Mouse (Mus musculus): ENCODE data around the gene Gm39115. TPM values are rescaled to one million over a fixed set of nuclear protein-coding genes. Genes with fewer than 3 reads are reported as not detected.

Gene Gm39115
- polyA plus RNA-seq, 1 experiment from 2014 or later = not detected

DNA sequence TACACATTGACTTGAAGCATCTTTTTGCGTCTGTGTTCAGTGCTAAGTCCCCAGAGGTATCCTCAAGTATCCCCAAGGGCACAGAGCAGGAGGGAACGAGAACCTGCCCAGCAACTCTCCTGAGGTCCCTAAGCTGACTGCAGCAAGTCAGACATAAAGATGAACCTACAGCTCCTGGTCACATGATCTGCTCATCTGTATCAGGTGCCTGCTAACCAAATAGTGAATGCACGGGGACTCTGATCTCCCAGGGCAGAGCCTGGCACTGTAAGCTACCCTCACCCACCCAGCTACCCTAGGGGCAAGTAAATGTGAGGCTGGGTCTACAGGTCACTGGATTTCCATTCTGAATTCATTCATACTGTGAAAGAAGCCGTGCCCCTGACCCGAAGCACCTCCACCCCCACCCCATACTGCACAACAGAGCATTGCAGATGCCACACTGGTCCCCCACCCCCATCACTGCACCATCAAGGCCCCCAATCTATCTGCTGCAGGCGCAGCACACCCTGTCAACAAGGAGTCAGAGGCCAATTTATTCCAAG is 42.1 kb downstream of the Gm39115 start:
- Histone ChIP-seq H3K27ac (ENCODE audit: low read depth, low read length) (no peak overlapping the region), H3K4me3 (ENCODE audit: low read depth, low read length) (peak overlapping the region; percentile 83), H3K9ac (ENCODE audit: low read length) (peak overlapping the region; percentile 82), H3K9me3 (ENCODE audit: control insufficient read depth, low read length) (no peaks in the 10 kb centered on the region), H3K27me3 (ENCODE audit: control insufficient read depth, insufficient read depth, low read length) (peaks cover 12% of the 10 kb centered on the region), H3K4me2 (ENCODE audit: low read depth, low read length, severe bottlenecking) (peak overlapping the region; percentile 94), H3K36me3 (ENCODE audit: control insufficient read depth, insufficient read depth, low read length) (no peaks in the 10 kb centered on the region), H3K4me1 (replicated peaks; ENCODE audit: control insufficient read depth, insufficient read depth, low read length) (peaks cover 28% of the 10 kb centered on the region)
- WGBS = 22% methylated on average over 6 of the region's 6 CpGs
- ATAC-seq (replicated peaks; ENCODE audit: low FRiP score) = no peak
- DNase-seq (ENCODE audit: low spot score) = no peak

DNA sequence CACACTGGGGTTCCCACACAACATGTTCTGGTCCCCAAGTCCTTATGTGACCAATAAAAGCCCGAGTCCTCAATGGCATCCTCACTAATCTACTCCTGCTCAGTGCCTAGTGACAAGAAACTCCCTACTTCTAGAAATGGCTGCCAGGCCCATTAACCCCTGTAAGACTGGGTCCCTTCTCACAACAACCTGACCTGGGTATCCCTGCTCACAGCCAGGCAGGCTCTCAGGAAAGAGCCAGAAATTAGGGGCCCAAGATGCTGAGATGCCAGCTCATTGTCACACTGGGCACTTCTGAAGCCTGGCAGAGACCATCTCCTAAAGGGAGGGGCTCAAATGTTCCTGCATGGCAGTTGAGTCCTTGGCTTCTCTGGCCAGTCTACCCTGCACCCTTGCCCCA is 42.8 kb downstream of the Gm39115 start:
- no peaks in the 10 kb centered on the region for H3K9me3 ChIP-seq (ENCODE audit: control insufficient read depth, low read length)
- H3K27me3 ChIP-seq (ENCODE audit: control insufficient read depth, insufficient read depth, low read length) = peaks cover 12% of the 10 kb centered on the region
- peaks cover 35% of the 10 kb centered on the region for H3K4me1 ChIP-seq (replicated peaks; ENCODE audit: control insufficient read depth, insufficient read depth, low read length)
- ATAC-seq (replicated peaks; ENCODE audit: low FRiP score) (no peak), DNase-seq (ENCODE audit: low spot score) (no peak)
- H3K27ac ChIP-seq (ENCODE audit: low read depth, low read length) = no peak overlapping the region
- H3K9ac ChIP-seq (ENCODE audit: low read length) = no peak overlapping the region
- H3K36me3 ChIP-seq (ENCODE audit: control insufficient read depth, insufficient read depth, low read length) = no peaks in the 10 kb centered on the region
- WGBS = 54% methylated on average over 1 of the region's 1 CpGs
- peak overlapping the region; percentile 94 for H3K4me2 ChIP-seq (ENCODE audit: low read depth, low read length, severe bottlenecking)
- H3K4me3 ChIP-seq (ENCODE audit: low read depth, low read length) = peak overlapping the region; percentile 83; the same call in 1 of the 2 replicates

DNA sequence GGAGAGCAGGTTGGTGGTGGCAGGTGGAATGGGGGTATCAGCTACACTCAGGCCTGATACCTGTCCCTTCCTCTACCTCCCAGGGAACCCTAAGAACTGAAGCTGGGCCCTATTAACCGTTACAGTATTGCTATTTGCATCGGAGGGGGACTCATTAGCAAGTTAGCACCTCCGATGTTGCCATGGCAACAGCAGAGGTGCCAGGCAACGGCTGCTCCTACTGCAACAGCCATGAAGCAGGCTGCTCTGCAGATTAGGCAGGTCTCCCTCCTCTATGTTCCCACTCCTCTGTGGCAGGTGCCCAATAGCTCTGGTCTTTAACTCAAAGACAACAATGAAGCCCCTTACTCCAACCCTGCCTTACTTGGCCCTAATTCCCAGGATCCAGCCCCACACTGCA is 44.0 kb downstream of the Gm39115 start:
- peaks cover 35% of the 10 kb centered on the region for H3K4me1 ChIP-seq (replicated peaks; ENCODE audit: control insufficient read depth, insufficient read depth, low read length)
- H3K27me3 ChIP-seq (ENCODE audit: control insufficient read depth, insufficient read depth, low read length) = peaks cover 6% of the 10 kb centered on the region; the same call in 1 of the 2 replicates
- H3K9ac ChIP-seq (ENCODE audit: low read length) = no peak overlapping the region
- H3K27ac ChIP-seq (ENCODE audit: low read depth, low read length) = peak overlapping the region; percentile 8; the same call in 1 of the 2 replicates
- ATAC-seq (replicated peaks; ENCODE audit: low FRiP score) = no peak
- no peaks in the 10 kb centered on the region; the same call in 1 of the 2 replicates for H3K36me3 ChIP-seq (ENCODE audit: control insufficient read depth, insufficient read depth, low read length)
- H3K4me3 ChIP-seq (ENCODE audit: low read depth, low read length) = 0 out of 2 replicates have a peak overlapping the region, but pooled peaks have one; percentile 8
- H3K4me2 ChIP-seq (ENCODE audit: low read depth, low read length, severe bottlenecking) = peak overlapping the region; percentile 94; the same call in 1 of the 2 replicates
- peak; percentile 69 for DNase-seq (ENCODE audit: low spot score)
- no peaks in the 10 kb centered on the region for H3K9me3 ChIP-seq (ENCODE audit: control insufficient read depth, low read length)
- WGBS = 2% methylated on average over 4 of the region's 4 CpGs

DNA sequence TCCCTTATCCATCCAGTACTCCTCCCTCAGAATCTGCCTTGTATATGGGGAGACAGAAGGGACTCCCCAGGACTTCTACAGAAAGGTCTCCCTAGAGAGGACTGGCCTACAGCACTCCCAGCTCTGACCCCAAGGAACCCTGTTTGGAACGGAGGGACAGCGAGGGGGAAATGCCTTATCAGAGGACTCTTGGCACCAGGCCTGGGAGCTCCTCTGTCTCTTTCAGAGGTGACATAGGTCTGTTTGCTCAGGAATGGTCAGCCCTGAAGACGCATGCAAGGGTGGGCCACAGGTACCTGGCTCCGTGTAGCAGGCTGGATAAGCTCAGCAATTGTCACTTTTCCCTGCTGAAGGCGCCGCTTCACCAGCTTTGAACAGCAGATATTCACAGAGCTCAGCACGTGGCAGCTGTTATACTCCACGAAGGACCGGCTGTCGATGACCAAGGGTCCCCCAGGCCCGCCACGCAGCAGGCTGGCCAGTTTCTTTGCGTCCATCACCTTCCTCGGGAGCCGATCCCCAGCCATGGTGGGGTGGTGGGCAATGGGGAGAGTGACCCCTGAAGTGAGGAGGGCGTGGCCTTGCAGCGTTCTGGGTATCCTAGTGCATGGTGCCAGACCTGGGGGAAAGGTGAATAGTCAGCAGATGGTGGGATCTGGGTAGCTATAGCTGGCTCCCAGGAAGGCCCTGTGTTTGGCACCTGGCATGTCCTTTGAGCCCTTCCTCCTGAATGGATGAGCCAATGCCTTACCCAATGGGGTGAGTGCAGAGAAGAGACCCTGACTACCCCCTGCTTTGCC is 46.0 kb downstream of the Gm39115 start:
- no peaks in the 10 kb centered on the region for H3K9me3 ChIP-seq (ENCODE audit: control insufficient read depth, low read length)
- H3K4me2 ChIP-seq (ENCODE audit: low read depth, low read length, severe bottlenecking) = 0 out of 2 replicates have a peak overlapping the region, but pooled peaks have one; percentile 19
- 63% methylated on average over 17 of the region's 17 CpGs for WGBS
- H3K4me3 ChIP-seq (ENCODE audit: low read depth, low read length) = no peak overlapping the region
- DNase-seq (ENCODE audit: low spot score) (no peak), ATAC-seq (replicated peaks; ENCODE audit: low FRiP score) (no peak)
- H3K9ac ChIP-seq (ENCODE audit: low read length) = no peak overlapping the region
- H3K36me3 ChIP-seq (ENCODE audit: control insufficient read depth, insufficient read depth, low read length) = no peaks in the 10 kb centered on the region; the same call in 1 of the 2 replicates
- peak overlapping the region; percentile 37 for H3K27ac ChIP-seq (ENCODE audit: low read depth, low read length)
- H3K27me3 ChIP-seq (ENCODE audit: control insufficient read depth, insufficient read depth, low read length) = peaks cover under 1% of the 10 kb centered on the region
- H3K4me1 ChIP-seq (replicated peaks; ENCODE audit: control insufficient read depth, insufficient read depth, low read length) = peaks cover 33% of the 10 kb centered on the region

DNA sequence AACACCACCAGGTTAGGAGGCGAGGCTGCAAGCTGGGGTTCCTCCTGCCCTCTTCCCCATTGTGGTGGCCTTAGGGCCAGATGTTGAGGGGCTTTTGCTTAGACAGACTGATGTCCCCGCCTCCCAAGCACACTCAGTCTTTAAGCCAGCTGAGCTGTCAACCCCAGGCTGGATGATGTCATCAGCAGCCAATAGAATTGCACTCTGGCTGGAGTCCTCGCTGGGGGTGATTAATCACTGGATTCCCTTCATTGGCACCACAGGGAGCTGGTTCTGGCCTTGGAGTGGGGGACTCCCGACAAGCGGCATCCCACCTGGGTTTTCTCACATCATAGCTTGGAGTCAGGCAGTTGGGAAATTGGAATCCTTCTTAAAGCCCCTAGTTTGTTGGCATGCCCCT is 46.9 kb downstream of the Gm39115 start:
- WGBS = 3% methylated on average over 5 of the region's 5 CpGs
- peak overlapping the region; percentile 67 for H3K27ac ChIP-seq (ENCODE audit: low read depth, low read length)

DNA sequence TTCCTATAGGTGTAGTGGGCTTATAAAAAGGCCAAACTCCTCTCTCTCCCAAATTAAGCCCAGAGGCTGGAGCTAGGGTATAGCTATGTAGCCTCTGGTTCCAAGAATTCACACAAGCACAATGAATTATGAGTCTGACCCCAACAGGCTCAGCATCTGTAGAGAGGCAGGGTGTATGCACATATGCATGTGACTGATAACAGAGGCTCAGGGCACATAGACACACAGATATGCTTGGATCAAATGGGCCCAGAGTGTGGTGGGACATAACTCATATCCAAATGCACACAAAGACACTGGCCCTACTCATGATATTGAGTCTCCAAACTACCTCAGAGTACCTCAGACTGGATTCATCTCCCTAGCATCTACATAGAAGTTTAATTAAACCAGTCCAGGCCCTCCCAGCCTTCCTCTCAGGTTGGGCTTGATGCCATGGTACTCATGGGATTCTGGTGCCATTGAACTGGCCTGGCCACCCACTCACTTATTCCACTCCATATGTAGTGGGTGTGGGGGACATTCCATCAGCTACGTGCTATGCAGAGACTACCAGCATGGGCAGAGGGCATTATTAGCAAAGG is 48.7 kb downstream of the Gm39115 start:
- DNase-seq (ENCODE audit: low spot score) (no peak), ATAC-seq (replicated peaks; ENCODE audit: low FRiP score) (no peak)
- H3K9me3 ChIP-seq (ENCODE audit: control insufficient read depth, low read length) = no peaks in the 10 kb centered on the region
- H3K36me3 ChIP-seq (ENCODE audit: control insufficient read depth, insufficient read depth, low read length) = no peaks in the 10 kb centered on the region; the same call in 1 of the 2 replicates
- H3K4me1 ChIP-seq (replicated peaks; ENCODE audit: control insufficient read depth, insufficient read depth, low read length) = peaks cover 33% of the 10 kb centered on the region
- no peak overlapping the region for H3K4me3 ChIP-seq (ENCODE audit: low read depth, low read length)
- no peak overlapping the region for H3K4me2 ChIP-seq (ENCODE audit: low read depth, low read length, severe bottlenecking)
- no peak overlapping the region for H3K9ac ChIP-seq (ENCODE audit: low read length)
- peaks cover 25% of the 10 kb centered on the region for H3K27me3 ChIP-seq (ENCODE audit: control insufficient read depth, insufficient read depth, low read length)
- no peak overlapping the region for H3K27ac ChIP-seq (ENCODE audit: low read depth, low read length)
- 91% methylated on average over 1 of the region's 1 CpGs for WGBS

More for the DNA sequence above, 46.9 kb downstream of the Gm39115 start:
- ATAC-seq (replicated peaks; ENCODE audit: low FRiP score) = peak; percentile 77
- H3K4me1 ChIP-seq (replicated peaks; ENCODE audit: control insufficient read depth, insufficient read depth, low read length) = peaks cover 33% of the 10 kb centered on the region
- peaks cover 8% of the 10 kb centered on the region for H3K27me3 ChIP-seq (ENCODE audit: control insufficient read depth, insufficient read depth, low read length)
- peak overlapping the region; percentile 19; the same call in 1 of the 2 replicates for H3K4me2 ChIP-seq (ENCODE audit: low read depth, low read length, severe bottlenecking)
- no peaks in the 10 kb centered on the region for H3K9me3 ChIP-seq (ENCODE audit: control insufficient read depth, low read length)
- H3K4me3 ChIP-seq (ENCODE audit: low read depth, low read length) = no peak overlapping the region
- no peaks in the 10 kb centered on the region; the same call in 1 of the 2 replicates for H3K36me3 ChIP-seq (ENCODE audit: control insufficient read depth, insufficient read depth, low read length)
- no peak overlapping the region for H3K9ac ChIP-seq (ENCODE audit: low read length)
- DNase-seq (ENCODE audit: low spot score) = peak; percentile 78

DNA sequence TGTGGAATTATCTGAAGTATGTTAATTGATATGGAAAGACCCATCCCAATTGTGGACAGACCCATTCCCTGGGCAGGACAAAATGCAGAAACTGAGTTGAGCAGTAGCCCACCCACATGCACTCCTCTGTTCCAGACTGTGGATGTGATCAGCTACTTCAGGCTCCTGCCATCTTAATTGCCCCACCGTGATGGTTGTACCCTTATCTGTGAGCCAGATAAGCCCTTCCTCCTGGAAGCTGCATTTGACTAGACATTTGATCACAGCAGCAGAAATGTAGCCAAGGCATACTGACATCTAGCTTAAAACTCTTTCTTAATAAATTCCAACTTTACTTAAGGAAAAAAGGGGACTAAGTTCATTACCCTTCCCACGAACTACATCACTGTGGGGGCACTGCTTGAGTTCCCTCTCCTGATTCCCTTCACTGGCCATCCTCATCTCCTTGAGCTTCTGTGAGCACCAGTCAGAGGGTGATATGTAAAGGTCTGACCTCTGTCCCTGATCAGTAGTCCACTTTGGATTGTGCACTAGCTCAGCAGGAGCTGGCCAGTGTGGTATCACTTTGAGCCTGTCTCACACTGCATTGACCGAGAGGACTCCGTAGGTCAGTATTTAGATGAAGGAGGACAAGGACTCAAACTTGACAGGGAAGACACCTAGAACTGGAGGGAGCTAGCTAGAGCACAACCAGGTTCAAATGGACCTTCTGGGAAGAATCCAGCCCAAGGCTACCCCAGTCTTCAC is 49.5 kb downstream of the Gm39115 start:
- Histone ChIP-seq H3K27ac (ENCODE audit: low read depth, low read length) (no peak overlapping the region), H3K4me3 (ENCODE audit: low read depth, low read length) (no peak overlapping the region), H3K4me1 (replicated peaks; ENCODE audit: control insufficient read depth, insufficient read depth, low read length) (peaks cover 25% of the 10 kb centered on the region; the same call in 1 of the 2 replicates), H3K36me3 (ENCODE audit: control insufficient read depth, insufficient read depth, low read length) (no peaks in the 10 kb centered on the region; the same call in 1 of the 2 replicates), H3K27me3 (ENCODE audit: control insufficient read depth, insufficient read depth, low read length) (peaks cover 31% of the 10 kb centered on the region), H3K9ac (ENCODE audit: low read length) (no peak overlapping the region), H3K9me3 (ENCODE audit: control insufficient read depth, low read length) (no peaks in the 10 kb centered on the region), H3K4me2 (ENCODE audit: low read depth, low read length, severe bottlenecking) (no peak overlapping the region)
- DNase-seq (ENCODE audit: low spot score) (no peak), ATAC-seq (replicated peaks; ENCODE audit: low FRiP score) (no peak)
- WGBS = 86% methylated on average over 4 of the region's 4 CpGs

Measured in forebrain, embryonic 11.5 days (tissue).